Mouse (Mus musculus): ENCODE measurements around the gene Rora. TPM values are rescaled to one million over a fixed set of nuclear protein-coding genes. Genes with fewer than 3 reads are reported as not detected.

Rora gene
- total RNA-seq, 2 experiments from 2014 or later = 21.2 to 31.2 TPM

GRCm38 (mm10) chr9:69290018-69290880 lies 636.7 kb downstream of the Rora start:
- intact Hi-C loops (cut with DNase I) = loop anchor here (10.0 kb wide), 2 partner anchors 165 to 1275 kb away; no protein-coding TSS in a partner anchor
- DNase-seq (ENCODE audit: low spot score) = no peak

GRCm38 (mm10) chr9:69290881-69291450 lies 637.4 kb downstream of the Rora start:
- intact Hi-C loops (cut with DNase I) = loop anchor here (10.0 kb wide), 2 partner anchors 166 to 1276 kb away; no protein-coding TSS in a partner anchor
- DNase-seq (ENCODE audit: low spot score) = no peak

GRCm38 (mm10) chr9:69291451-69291850 lies 637.9 kb downstream of the Rora start:
- intact Hi-C loops (cut with DNase I) = loop anchor here (10.0 kb wide), 2 partner anchors 167 to 1277 kb away; no protein-coding TSS in a partner anchor
- DNase-seq (ENCODE audit: low spot score) = no peak

- intact Hi-C loops (cut with DNase I) = loop anchor here (10.0 kb wide), 2 partner anchors 168 to 1278 kb away; no protein-coding TSS in a partner anchor
- DNase-seq (ENCODE audit: low spot score) = no peak
These were observed 638.8 kb downstream of the Rora start for GRCm38 (mm10) chr9:69292353-69292752.

- no peak for DNase-seq (ENCODE audit: low spot score)
- intact Hi-C loops (cut with DNase I) = loop anchor here (10.0 kb wide), 2 partner anchors 168 to 1278 kb away; no protein-coding TSS in a partner anchor
These were observed 639.4 kb downstream of the Rora start for GRCm38 (mm10) chr9:69292776-69293687.

- DNase-seq (ENCODE audit: low spot score) = no peak
- intact Hi-C loops (cut with DNase I) = loop anchor here (10.0 kb wide), 2 partner anchors 169 to 1279 kb away; no protein-coding TSS in a partner anchor
These were observed 640.1 kb downstream of the Rora start for GRCm38 (mm10) chr9:69293688-69294074.

- DNase-seq (ENCODE audit: low spot score) = no peak
- intact Hi-C loops (cut with DNase I) = loop anchor here (10.0 kb wide), 2 partner anchors 170 to 1280 kb away; no protein-coding TSS in a partner anchor
These were observed 640.8 kb downstream of the Rora start for GRCm38 (mm10) chr9:69294426-69294825.

- intact Hi-C loops (cut with DNase I) = loop anchor here (5.0 to 10.0 kb wide), 5 partner anchors 170 to 1280 kb away; no protein-coding TSS in a partner anchor
- no peak for DNase-seq (ENCODE audit: low spot score)
These were observed 641.3 kb downstream of the Rora start for GRCm38 (mm10) chr9:69294856-69295255.

- no peak for DNase-seq (ENCODE audit: low spot score)
- intact Hi-C loops (cut with DNase I) = loop anchor here (5.0 to 10.0 kb wide), 5 partner anchors 171 to 1281 kb away; no protein-coding TSS in a partner anchor
These were observed 642.2 kb downstream of the Rora start for GRCm38 (mm10) chr9:69295826-69296225.

- intact Hi-C loops (cut with DNase I) = loop anchor here (5.0 to 10.0 kb wide), 5 partner anchors 172 to 1282 kb away; no protein-coding TSS in a partner anchor
These were observed 642.8 kb downstream of the Rora start for GRCm38 (mm10) chr9:69296418-69296817.

GRCm38 (mm10) chr9:69297766-69298375 lies 644.3 kb downstream of the Rora start:
- intact Hi-C loops (cut with DNase I) = loop anchor here (5.0 to 10.0 kb wide), 5 partner anchors 173 to 1283 kb away; no protein-coding TSS in a partner anchor
- DNase-seq (ENCODE audit: low spot score) = no peak

More at GRCm38 (mm10) chr9:69296418-69296817, 642.8 kb downstream of the Rora start:
- no peak for DNase-seq (ENCODE audit: low spot score)

- intact Hi-C loops (cut with DNase I) = loop anchor here (5.0 to 10.0 kb wide), 5 partner anchors 174 to 1284 kb away; no protein-coding TSS in a partner anchor
- no peak for DNase-seq (ENCODE audit: low spot score)
These were observed 645.2 kb downstream of the Rora start for GRCm38 (mm10) chr9:69298566-69299335.

GRCm38 (mm10) chr9:69299484-69299883 lies 645.9 kb downstream of the Rora start:
- intact Hi-C loops (cut with DNase I) = loop anchor here (5.0 to 10.0 kb wide), 5 partner anchors 175 to 1285 kb away; no protein-coding TSS in a partner anchor
- no peak for DNase-seq (ENCODE audit: low spot score)

GRCm38 (mm10) chr9:69300296-69300695 lies 646.7 kb downstream of the Rora start:
- intact Hi-C loops (cut with DNase I) = no loop called here
- no peak for DNase-seq (ENCODE audit: low spot score)

- peak; percentile 41 for DNase-seq (ENCODE audit: low spot score)
- intact Hi-C loops (cut with DNase I) = no loop called here
These were observed 647.9 kb downstream of the Rora start for GRCm38 (mm10) chr9:69301445-69301844.

GRCm38 (mm10) chr9:69301955-69302354 lies 648.4 kb downstream of the Rora start:
- no peak for DNase-seq (ENCODE audit: low spot score)
- intact Hi-C loops (cut with DNase I) = no loop called here

- DNase-seq (ENCODE audit: low spot score) = no peak
- intact Hi-C loops (cut with DNase I) = no loop called here
These were observed 649.3 kb downstream of the Rora start for GRCm38 (mm10) chr9:69302846-69303245.

- intact Hi-C loops (cut with DNase I) = no loop called here
- DNase-seq (ENCODE audit: low spot score) = no peak
These were observed 649.9 kb downstream of the Rora start for GRCm38 (mm10) chr9:69303346-69303944.

All from heart, postnatal 25 days (tissue).